ENCODE assay signal across 14 mouse cellular contexts in genomic region chr15:101086956-101087355, GRCm38 (mm10). TPM values are rescaled to one million over a fixed set of nuclear protein-coding genes. Genes with fewer than 3 reads are reported as not detected.
DNase-seq lines count a peak whose midpoint lies in the region; ATAC-seq and TF ChIP-seq lines count a peak whose summit lies in the region.
"Had no signal": no experiment of that assay in that cellular context is flagged by ENCODE, and none has a peak within 500 bp of the region (broad histone marks: within the 10 kb centered on the region; RNA-seq: fewer than 3 reads in every experiment).

No protein-coding gene starts in this region.

- DNase-seq in left cerebral cortex, postnatal 4 days = peak; percentile 60
- no peak for DNase-seq in left cerebral cortex, adult 9 months (ENCODE audit: low spot score in 2 of 2)
- peak; percentile 93 for DNase-seq in adrenal gland, postnatal 14 days
- peak; percentile 86 for DNase-seq in lung, postnatal 36 days
- no peak for DNase-seq in right cerebral cortex, postnatal 36 days (ENCODE audit: low spot score in 2 of 2)
- no peak for DNase-seq in cerebellum, adult 2 months
- DNase-seq: thymus, postnatal 4 days had no signal

- H3K4me3 ChIP-seq in hindbrain, embryonic 12.5 days = no peak overlapping the region
- H3K4me3 ChIP-seq in cerebellum, adult 2 months (replicated peaks; ENCODE audit: insufficient read depth, low read depth, low read length) = no peak overlapping the region
- H3K4me3 ChIP-seq: heart, embryonic 13.5 days; liver, embryonic 15.5 days had no signal

- H3K27me3 ChIP-seq in hindbrain, embryonic 12.5 days = 0 out of 2 replicates have a peak, but pooled peaks cover 2% of the 10 kb centered on the region
- no peaks in the 10 kb centered on the region for H3K27me3 ChIP-seq in cerebellum, adult 2 months (ENCODE audit: control insufficient read depth, insufficient read depth, low read length)
- H3K27me3 ChIP-seq: liver, embryonic 15.5 days had no signal

- H3K9me3 ChIP-seq in hindbrain, embryonic 12.5 days (replicated peaks) = no peaks in the 10 kb centered on the region
- H3K9me3 ChIP-seq: heart, embryonic 13.5 days; liver, embryonic 15.5 days had no signal

- no peak for TF ChIP-seq POLR2A in cerebellum, adult 2 months (IDR thresholded peaks at IDR 0.05; ENCODE audit: borderline replicate concordance, insufficient read depth, low read length)

- ATAC-seq in granulocyte monocyte progenitor cell, adult 5-6 weeks (replicated peaks; ENCODE audit: poor library complexity, severe bottlenecking) = peak; percentile 75
- no peak for ATAC-seq in hindbrain, embryonic 12.5 days (ENCODE audit: low FRiP score)

- H3K27ac ChIP-seq in hindbrain, embryonic 12.5 days = no peak overlapping the region
- H3K27ac ChIP-seq in cerebellum, adult 2 months (ENCODE audit: insufficient read depth, low read length) = no peak overlapping the region
- H3K27ac ChIP-seq: heart, embryonic 13.5 days; liver, embryonic 15.5 days had no signal

- H3K9ac ChIP-seq in hindbrain, embryonic 12.5 days = no peak overlapping the region
- H3K9ac ChIP-seq: heart, embryonic 13.5 days; liver, embryonic 15.5 days had no signal

- intact Hi-C loops in left cerebral cortex, postnatal 4 days (cut with DNase I) = no loop called here

- peaks cover 14% of the 10 kb centered on the region for H3K4me1 ChIP-seq in hindbrain, embryonic 12.5 days
- H3K4me1 ChIP-seq in cerebellum, adult 2 months (ENCODE audit: control insufficient read depth, insufficient read depth, low read length) = no peaks in the 10 kb centered on the region
- H3K4me1 ChIP-seq: heart, embryonic 13.5 days had no signal

- 75% methylated on average over 3 of the region's 3 CpGs for WGBS in hindbrain, embryonic 12.5 days
- WGBS in cerebellum, adult 2 months = 18% methylated on average over 3 of the region's 3 CpGs

- H3K4me2 ChIP-seq in hindbrain, embryonic 12.5 days (replicated peaks) = no peak overlapping the region
- H3K4me2 ChIP-seq: heart, embryonic 13.5 days; liver, embryonic 15.5 days had no signal

- no peaks in the 10 kb centered on the region for H3K36me3 ChIP-seq in hindbrain, embryonic 12.5 days
- H3K36me3 ChIP-seq: heart, embryonic 13.5 days; liver, embryonic 15.5 days had no signal

- TF ChIP-seq CTCF in cerebellum, adult 2 months (IDR thresholded peaks at IDR 0.05; ENCODE audit: borderline replicate concordance, insufficient read depth, low read depth, low read length) = no peak

RNA-seq across cellular contexts. Expression of gene Fignl2, which starts 8.6 kb away (rescaled TPM):
- total RNA-seq in left cerebral cortex, postnatal 4 days (2021) = 1 to 10 TPM in 1 of 2 experiments, under 1 TPM in 1; 0.70 to 1.0 TPM
- 7.9 and 8.8 TPM in 2 replicates for total RNA-seq in adrenal gland, postnatal 14 days (2021)
- total RNA-seq in granulocyte monocyte progenitor cell, adult 5-6 weeks (2014; fragmentation: Nextera tagmentation) = not detected in 2 replicates
- not detected in 2 replicates for total RNA-seq in granulocyte monocyte progenitor cell, adult 5-6 weeks (2017)
- polyA plus RNA-seq in hindbrain, embryonic 12.5 days (2016; fragmentation: Nextera tagmentation; extraction: Ambion mirVana) = 0.41 and 0.44 TPM in 2 replicates
- polyA plus RNA-seq in cerebellum, adult 2 months (2012; rRNA removed) = 2.5 and 2.7 TPM in 2 replicates

RNA-seq across cellular contexts. Expression of gene Ankrd33, which starts 28.6 kb away (rescaled TPM):
- total RNA-seq in left cerebral cortex, postnatal 4 days (2021) = not detected
- not detected in 2 replicates for total RNA-seq in adrenal gland, postnatal 14 days (2021)
- total RNA-seq in granulocyte monocyte progenitor cell, adult 5-6 weeks (2014; fragmentation: Nextera tagmentation) = not detected in 2 replicates
- not detected in 2 replicates for total RNA-seq in granulocyte monocyte progenitor cell, adult 5-6 weeks (2017)
- not detected in 2 replicates for polyA plus RNA-seq in hindbrain, embryonic 12.5 days (2016; fragmentation: Nextera tagmentation; extraction: Ambion mirVana)
- 0.10 and 0.33 TPM in 2 replicates for polyA plus RNA-seq in cerebellum, adult 2 months (2012; rRNA removed)
- total RNA-seq: layer of hippocampus, adult 18-20 months had no signal
- polyA plus RNA-seq: brain, embryonic 14.5 days; heart, embryonic 13.5 days; liver, embryonic 15.5 days; spleen, adult 2 months had no signal

RNA-seq across cellular contexts. Expression of gene Gm47841, which starts 39.8 kb away (rescaled TPM):
- not detected for total RNA-seq in left cerebral cortex, postnatal 4 days (2021)
- 0.49 TPM in 1 of 2 replicates, not detected in the other for total RNA-seq in adrenal gland, postnatal 14 days (2021)
- not detected in 2 replicates for total RNA-seq in granulocyte monocyte progenitor cell, adult 5-6 weeks (2014; fragmentation: Nextera tagmentation)
- total RNA-seq in granulocyte monocyte progenitor cell, adult 5-6 weeks (2017) = not detected in 2 replicates
- not detected in 2 replicates for polyA plus RNA-seq in hindbrain, embryonic 12.5 days (2016; fragmentation: Nextera tagmentation; extraction: Ambion mirVana)
- not detected in 2 replicates for polyA plus RNA-seq in cerebellum, adult 2 months (2012; rRNA removed)
- total RNA-seq: layer of hippocampus, adult 18-20 months had no signal
- polyA plus RNA-seq: brain, embryonic 14.5 days; heart, embryonic 13.5 days; liver, embryonic 15.5 days; spleen, adult 2 months had no signal

RNA-seq across cellular contexts. Expression of gene Acvrl1, which starts 41.4 kb away (rescaled TPM):
- 1 to 10 TPM; 8.4 to 9.7 TPM for total RNA-seq in left cerebral cortex, postnatal 4 days (2021)
- 16.7 and 20.7 TPM in 2 replicates for total RNA-seq in adrenal gland, postnatal 14 days (2021)
- total RNA-seq in granulocyte monocyte progenitor cell, adult 5-6 weeks (2014; fragmentation: Nextera tagmentation) = 0.30 TPM in 1 of 2 replicates, not detected in the other
- 0.73 and 2.7 TPM in 2 replicates for total RNA-seq in granulocyte monocyte progenitor cell, adult 5-6 weeks (2017)
- polyA plus RNA-seq in hindbrain, embryonic 12.5 days (2016; fragmentation: Nextera tagmentation; extraction: Ambion mirVana) = 11.6 TPM in 2 replicates
- 15.3 and 17.2 TPM in 2 replicates for polyA plus RNA-seq in cerebellum, adult 2 months (2012; rRNA removed)

Comparison
In these comparisons a context has a peak if more than half of its experiments do, and no peak if none do; other contexts are left out.
1. DNase-seq: peak in left cerebral cortex, postnatal 4 days (single experiment), adrenal gland, postnatal 14 days (single experiment) and lung, postnatal 36 days (single experiment); none in left cerebral cortex, adult 9 months (0 of 2), right cerebral cortex, postnatal 36 days (0 of 2) and cerebellum, adult 2 months (0 of 2).